Mouse (Mus musculus) cortical plate, adult 2 months (tissue): Measurements from ENCODE around the gene Slc35g3. TPM values are rescaled to one million over a fixed set of nuclear protein-coding genes. Genes with fewer than 3 reads are reported as not detected.

ENCODE experiments used
- H3K27ac ChIP-seq: fragments of 200-500 bp; 2 replicates; pipeline ENCODE4 v1.5.1; 2012; ENCODE audit warnings: low read length, control low read depth, inconsistent platforms; ENCODE audit not compliant: insufficient read depth
- H3K4me1 ChIP-seq: fragments of 200-500 bp; 2 replicates; pipeline ENCODE4 v1.6.1; 2011; ENCODE audit warnings: low read length; ENCODE audit not compliant: control insufficient read depth, insufficient read depth
- H3K4me3 ChIP-seq: fragments of 200-500 bp; 2 replicates; pipeline ENCODE4 v1.5.1; 2011; ENCODE audit warnings: mild to moderate bottlenecking, low read length, control low read depth; ENCODE audit not compliant: insufficient read depth
- CTCF ChIP-seq: fragments of 200-500 bp; IDR thresholded peaks from 2 replicates; pipeline ENCODE4 v1.5.1; 2011; ENCODE audit warnings: mild to moderate bottlenecking, control low read depth, low read length; ENCODE audit not compliant: insufficient read depth; ENCODE audit errors: extremely low read depth
- POLR2A ChIP-seq: fragments of 200-500 bp; IDR thresholded peaks from 2 replicates; pipeline ENCODE4 v1.6.1; 2011; ENCODE audit warnings: mild to moderate bottlenecking, low read length, control low read depth; ENCODE audit not compliant: insufficient read depth; ENCODE audit errors: extremely low read depth
- polyA plus RNA-seq: library from polyadenylated mRNA; depleted of rRNA; stranded (reverse); fragments of >200 nt; gene quantifications from 2 replicates; pipeline ENCODE4 v1.2.3, GENCODE M21; 2012; rRNA removed

Slc35g3 gene
- polyA plus RNA-seq = 0.06 TPM in 1 of 2 replicates, not detected in the other

- 0 out of 2 replicates have a peak, but pooled peaks cover 1% of the 10 kb centered on the region for H3K4me1 ChIP-seq
- no peak within 1 kb of the TSS for H3K27ac ChIP-seq
- no peak within 1 kb of the TSS for H3K4me3 ChIP-seq
- TF ChIP-seq POLR2A = no peak
- no peak for TF ChIP-seq CTCF
Measured at GRCm38 (mm10) chr11:69761868-69762267, at the start of gene Slc35g3. TSS of gene Slc35g3 (minus strand) at chr11:69761968.

GRCm38 (mm10) chr11:69810280-69810679 is 48.5 kb upstream of the Slc35g3 start:
- no peak overlapping the region for H3K4me3 ChIP-seq
- no peak overlapping the region for H3K27ac ChIP-seq
- TF ChIP-seq CTCF (no peak), POLR2A (no peak)
- no peaks in the 10 kb centered on the region for H3K4me1 ChIP-seq

GRCm38 (mm10) chr11:69807641-69808040 is 45.9 kb upstream of the Slc35g3 start:
- H3K4me1 ChIP-seq = no peaks in the 10 kb centered on the region
- no peak overlapping the region for H3K27ac ChIP-seq
- TF ChIP-seq CTCF (no peak), POLR2A (no peak)
- H3K4me3 ChIP-seq = no peak overlapping the region

GRCm38 (mm10) chr11:69806378-69806777 is 44.6 kb upstream of the Slc35g3 start:
- Histone ChIP-seq H3K4me3 (no peak overlapping the region), H3K27ac (no peak overlapping the region), H3K4me1 (peaks cover 1% of the 10 kb centered on the region; the same call in 1 of the 2 replicates)
- TF ChIP-seq CTCF (no peak), POLR2A (no peak)

- H3K27ac ChIP-seq = no peak within 1 kb of the TSS
- TF ChIP-seq CTCF = no peak
- no peak for TF ChIP-seq POLR2A
- H3K4me1 ChIP-seq = peaks cover 1% of the 10 kb centered on the region; the same call in 1 of the 2 replicates
- H3K4me3 ChIP-seq = no peak within 1 kb of the TSS
Measured at GRCm38 (mm10) chr11:69804972-69805909, 43.5 kb upstream of the Slc35g3 start, which contains the start of gene Tmem102. TSS of gene Tmem102 (minus strand) at chr11:69805624.

- TF ChIP-seq CTCF = no peak
- TF ChIP-seq POLR2A = no peak
- Histone ChIP-seq H3K4me3 (no peak overlapping the region), H3K27ac (no peak overlapping the region), H3K4me1 (peaks cover 1% of the 10 kb centered on the region; the same call in 1 of the 2 replicates)
Measured at GRCm38 (mm10) chr11:69804652-69804940, 42.8 kb upstream of the Slc35g3 start.

- H3K4me3 ChIP-seq = peak overlapping the region; percentile 78
- no peak overlapping the region for H3K27ac ChIP-seq
- no peak for TF ChIP-seq POLR2A
- TF ChIP-seq CTCF = no peak; the same call in 1 of the 2 replicates
- H3K4me1 ChIP-seq = peaks cover 1% of the 10 kb centered on the region; the same call in 1 of the 2 replicates
Measured at GRCm38 (mm10) chr11:69803786-69804651, 42.3 kb upstream of the Slc35g3 start.

GRCm38 (mm10) chr11:69803328-69803727 is 41.6 kb upstream of the Slc35g3 start:
- no peak overlapping the region for H3K27ac ChIP-seq
- H3K4me1 ChIP-seq = peaks cover 1% of the 10 kb centered on the region; the same call in 1 of the 2 replicates
- peak overlapping the region; percentile 78; the same call in 1 of the 2 replicates for H3K4me3 ChIP-seq
- no peak for TF ChIP-seq POLR2A

GRCm38 (mm10) chr11:69802648-69803105 is 40.9 kb upstream of the Slc35g3 start:
- Histone ChIP-seq H3K4me3 (peak overlapping the region; percentile 78), H3K27ac (peak overlapping the region; percentile 72), H3K4me1 (peaks cover 1% of the 10 kb centered on the region; the same call in 1 of the 2 replicates)
- TF ChIP-seq CTCF (no peak), POLR2A (no peak)
